ENCODE assay signal across 15 mouse cellular contexts in the genomic region with DNA sequence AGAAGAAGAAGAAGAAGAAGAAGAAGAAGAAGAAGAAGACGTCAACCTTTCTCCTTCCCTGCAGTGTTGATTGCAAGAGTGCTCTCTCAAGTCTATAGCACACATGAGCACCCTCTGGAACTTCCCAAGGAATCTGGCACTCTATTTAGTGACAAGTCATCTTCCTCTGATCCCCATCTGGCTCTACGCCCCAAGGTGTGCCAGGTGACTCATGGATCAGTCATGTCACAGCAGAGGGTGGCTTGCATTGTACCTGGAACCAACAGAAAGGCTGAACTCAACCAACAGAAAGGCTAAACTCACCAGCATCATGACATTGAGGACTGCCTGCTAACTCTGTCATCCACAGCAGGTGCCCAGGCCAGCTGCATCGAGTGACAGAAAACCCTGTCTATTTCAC. TPM values are rescaled to one million over a fixed set of nuclear protein-coding genes. Genes with fewer than 3 reads are reported as not detected.
"Had no signal": no experiment of that assay in that cellular context is flagged by ENCODE, and none has a peak within 500 bp of the region (broad histone marks: within the 10 kb centered on the region; RNA-seq: fewer than 3 reads in every experiment).

No protein-coding gene starts in this region.

- DNase-seq: gastrocnemius, adult 2 months; gastrocnemius, postnatal 10 days; gastrocnemius, postnatal 25 days; heart, adult 18-20 months; heart, postnatal 14 days; heart, postnatal 36 days; kidney, adult 11 months; kidney, adult 2 months; kidney, adult 9 months; kidney, postnatal 14 days; kidney, postnatal 36 days; layer of hippocampus, adult 9-11 months; layer of hippocampus, postnatal 36 days; left cerebral cortex, postnatal 4 days had no signal

RNA-seq across cellular contexts. Expression of gene Myh11, which starts 28.5 kb away (rescaled TPM):
- total RNA-seq: hematopoietic stem cell, adult 5-6 weeks had no signal
